Mouse (Mus musculus) stomach, embryonic 15.5 days (tissue): Measurements from ENCODE around the gene Slc25a19. TPM values are rescaled to one million over a fixed set of nuclear protein-coding genes. Genes with fewer than 3 reads are reported as not detected.

ENCODE experiments used
- ATAC-seq: fragments of 200-750 bp; cut with Nextera tagmentation; 2 replicates; pipeline ENCODE4 v1.8.0; 2017; ENCODE audit warnings: low read depth, moderate number of reproducible peaks, moderate TSS enrichment; ENCODE audit not compliant: insufficient read depth, low FRiP score
- H3K27ac ChIP-seq: fragments of 300-500 bp; sonication (generic); 2 replicates; pipeline ENCODE4 v1.5.1; 2015; ENCODE audit warnings: mild to moderate bottlenecking, inconsistent platforms
- H3K27me3 ChIP-seq: fragments of 300-500 bp; sonication (generic); replicated peaks from 2 replicates; pipeline ENCODE4 v1.6.1; 2015; ENCODE audit warnings: inconsistent platforms
- H3K36me3 ChIP-seq: fragments of 300-500 bp; sonication (generic); 2 replicates; pipeline ENCODE4 v1.6.1; 2015; ENCODE audit warnings: inconsistent platforms
- H3K4me1 ChIP-seq: fragments of 300-500 bp; sonication (generic); 2 replicates; pipeline ENCODE4 v1.6.1; 2015; ENCODE audit warnings: inconsistent platforms
- H3K4me2 ChIP-seq: fragments of 300-500 bp; sonication (generic); 2 replicates; pipeline ENCODE4 v1.6.1; 2015; ENCODE audit warnings: mild to moderate bottlenecking, inconsistent platforms
- H3K4me3 ChIP-seq: fragments of 300-500 bp; sonication (generic); replicated peaks from 2 replicates; pipeline ENCODE4 v1.5.1; 2015; ENCODE audit warnings: inconsistent platforms
- H3K9ac ChIP-seq: fragments of 300-500 bp; sonication (generic); 2 replicates; pipeline ENCODE4 v1.6.1; 2015; ENCODE audit warnings: inconsistent platforms
- H3K9me3 ChIP-seq: fragments of 300-500 bp; sonication (generic); 2 replicates; pipeline ENCODE4 v1.6.1; 2016; ENCODE audit warnings: inconsistent platforms
- WGBS: fragments of 180-500 bp; shearing (Covaris S2); methylation state at CpG from one replicate; pipeline ENCODE4 v1.1.7; 2015; 5-methylcytosine and 5-hydroxymethylcytosine counted together
- polyA plus RNA-seq: library from polyadenylated mRNA; unstranded; fragments of >200 nt; fragmentation: Nextera tagmentation; extraction: Ambion mirVana; gene quantifications from 2 replicates; pipeline ENCODE4 v1.2.1, GENCODE M21; 2015

Slc25a19 gene
- polyA plus RNA-seq, 1 experiment from 2014 or later, result 21.5 TPM

DNA sequence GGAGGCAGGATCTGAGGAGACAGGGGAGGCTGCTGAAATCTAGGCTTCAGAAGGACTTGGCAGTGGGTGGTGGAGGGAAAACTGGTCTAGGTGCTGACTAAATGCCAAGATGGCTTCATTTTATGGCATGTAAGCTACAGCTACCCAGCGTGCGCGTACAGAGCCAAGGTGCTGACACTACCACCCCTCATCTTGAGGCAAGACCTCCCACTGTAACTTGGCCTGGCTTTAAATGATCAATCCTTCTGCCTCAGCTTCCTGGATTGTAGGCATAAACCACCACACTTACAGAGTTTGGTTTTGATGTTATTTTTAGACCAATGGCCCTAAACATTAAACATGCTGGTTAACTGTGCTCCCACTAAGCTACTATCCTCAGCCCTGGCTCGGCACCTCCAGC, 11.4 kb upstream of the Slc25a19 start:
- no peak overlapping the region for H3K4me3 ChIP-seq
- ATAC-seq, result no peak
- H3K9ac ChIP-seq, result no peak overlapping the region
- no peak overlapping the region for H3K4me2 ChIP-seq
- H3K27ac ChIP-seq, result no peak overlapping the region; the same call in 1 of the 2 replicates
- 71% methylated on average over 4 of the region's 4 CpGs for WGBS
- H3K36me3 ChIP-seq, result no peaks in the 10 kb centered on the region
- no peaks in the 10 kb centered on the region for H3K4me1 ChIP-seq
- H3K27me3 ChIP-seq, result no peaks in the 10 kb centered on the region
- H3K9me3 ChIP-seq, result no peaks in the 10 kb centered on the region

DNA sequence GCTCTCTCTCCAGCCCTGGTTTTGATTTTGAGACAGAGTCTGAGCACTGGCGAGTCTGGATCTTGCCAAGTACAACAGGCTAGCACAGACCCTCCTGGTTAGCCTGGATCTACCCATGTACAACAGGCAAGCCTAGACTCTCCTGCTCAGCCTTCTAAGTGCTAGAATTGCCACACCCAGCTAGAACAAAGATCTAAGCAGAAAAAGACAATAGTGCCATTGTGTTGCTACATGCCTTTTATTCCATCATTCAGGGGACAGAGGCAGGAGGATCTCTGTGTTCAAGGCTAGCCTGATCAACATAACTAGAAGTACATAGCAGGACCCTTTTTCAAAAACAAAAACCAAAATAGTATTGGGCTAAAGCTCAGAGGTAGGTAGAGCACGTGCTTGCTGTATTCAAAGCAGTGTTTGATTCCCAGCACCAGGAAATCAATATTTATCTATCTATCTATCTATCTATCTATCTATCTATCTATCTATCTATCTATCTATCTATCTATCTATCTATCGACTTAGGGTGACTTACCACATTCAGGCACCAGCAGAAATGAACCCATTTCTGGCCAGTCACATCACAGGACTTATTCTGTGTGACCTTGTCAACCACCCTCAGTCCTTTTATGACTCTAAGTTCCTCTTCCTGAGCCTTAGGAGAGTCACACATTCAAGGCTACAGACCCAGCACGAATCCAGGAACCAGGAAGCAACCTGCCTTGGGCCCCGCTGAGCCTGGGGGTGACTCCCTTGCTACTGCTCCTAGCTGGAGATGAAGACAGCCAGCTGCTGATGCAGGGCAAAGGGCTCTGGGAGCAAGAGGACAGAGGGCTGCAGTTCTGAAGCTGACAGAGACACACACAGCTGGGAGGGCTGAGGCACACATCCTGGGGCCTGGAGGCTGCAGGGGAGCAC, 10.7 kb upstream of the Slc25a19 start:
- 62% methylated on average over 5 of the region's 5 CpGs for WGBS

DNA sequence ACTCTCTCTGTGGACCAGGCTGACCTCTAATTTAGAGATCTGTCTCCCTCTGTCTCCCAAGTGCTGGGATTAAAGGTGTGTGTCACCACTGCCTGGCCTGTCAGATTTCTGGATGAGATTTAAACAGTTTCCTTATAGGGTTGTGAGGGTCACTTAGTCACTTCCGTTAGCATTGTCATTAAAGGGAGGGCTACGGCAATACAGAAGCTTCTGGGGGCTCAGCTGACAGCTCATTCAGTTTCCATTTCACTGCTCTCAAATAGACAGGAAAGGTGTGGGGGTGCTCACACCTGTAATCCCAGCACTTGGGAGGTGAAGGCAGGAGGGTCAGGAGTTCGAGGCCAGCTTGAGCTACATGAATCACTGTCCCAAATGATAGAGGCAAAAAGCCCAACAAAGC, 8.9 kb upstream of the Slc25a19 start:
- Histone ChIP-seq H3K9ac (no peak overlapping the region), H3K27me3 (no peaks in the 10 kb centered on the region), H3K36me3 (no peaks in the 10 kb centered on the region), H3K27ac (no peak overlapping the region), H3K4me2 (no peak overlapping the region), H3K4me3 (no peak overlapping the region), H3K4me1 (0 out of 2 replicates have a peak, but pooled peaks cover 3% of the 10 kb centered on the region), H3K9me3 (no peaks in the 10 kb centered on the region)
- WGBS, result 70% methylated on average over 3 of the region's 3 CpGs
- no peak for ATAC-seq

More for the DNA sequence above, 10.7 kb upstream of the Slc25a19 start:
- no peaks in the 10 kb centered on the region for H3K36me3 ChIP-seq
- no peak overlapping the region for H3K4me3 ChIP-seq
- H3K9me3 ChIP-seq, result no peaks in the 10 kb centered on the region
- H3K9ac ChIP-seq, result no peak overlapping the region
- no peak overlapping the region for H3K4me2 ChIP-seq
- no peaks in the 10 kb centered on the region for H3K27me3 ChIP-seq
- no peak overlapping the region; the same call in 1 of the 2 replicates for H3K27ac ChIP-seq
- H3K4me1 ChIP-seq, result 0 out of 2 replicates have a peak, but pooled peaks cover 3% of the 10 kb centered on the region
- ATAC-seq, result no peak

DNA sequence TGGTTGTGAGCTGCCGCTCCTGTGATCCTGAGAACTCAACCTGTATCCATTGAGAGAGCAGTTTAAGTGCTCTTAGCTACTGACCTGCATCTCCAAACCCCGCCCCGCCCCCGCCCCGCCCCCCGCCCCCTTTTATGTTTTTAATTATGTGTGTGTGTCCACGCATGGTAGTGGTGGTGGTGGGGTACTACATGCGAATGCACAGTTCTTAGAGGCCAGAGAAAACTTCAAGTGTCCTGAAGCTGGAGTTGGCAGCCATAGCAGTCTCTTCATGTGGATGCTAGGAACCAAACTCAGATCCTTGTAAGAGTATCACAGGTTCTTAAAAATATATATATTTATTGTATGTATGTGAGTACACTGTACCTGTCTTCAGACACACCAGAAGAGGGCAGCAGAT, 7.4 kb upstream of the Slc25a19 start:
- no peak overlapping the region for H3K4me3 ChIP-seq
- H3K27ac ChIP-seq, result no peak overlapping the region
- peaks cover 3% of the 10 kb centered on the region; the same call in 1 of the 2 replicates for H3K4me1 ChIP-seq
- H3K9ac ChIP-seq, result no peak overlapping the region
- no peaks in the 10 kb centered on the region for H3K36me3 ChIP-seq
- no peaks in the 10 kb centered on the region for H3K27me3 ChIP-seq
- H3K4me2 ChIP-seq, result no peak overlapping the region
- ATAC-seq, result no peak
- 73% methylated on average over 8 of the region's 8 CpGs for WGBS
- no peaks in the 10 kb centered on the region for H3K9me3 ChIP-seq

DNA sequence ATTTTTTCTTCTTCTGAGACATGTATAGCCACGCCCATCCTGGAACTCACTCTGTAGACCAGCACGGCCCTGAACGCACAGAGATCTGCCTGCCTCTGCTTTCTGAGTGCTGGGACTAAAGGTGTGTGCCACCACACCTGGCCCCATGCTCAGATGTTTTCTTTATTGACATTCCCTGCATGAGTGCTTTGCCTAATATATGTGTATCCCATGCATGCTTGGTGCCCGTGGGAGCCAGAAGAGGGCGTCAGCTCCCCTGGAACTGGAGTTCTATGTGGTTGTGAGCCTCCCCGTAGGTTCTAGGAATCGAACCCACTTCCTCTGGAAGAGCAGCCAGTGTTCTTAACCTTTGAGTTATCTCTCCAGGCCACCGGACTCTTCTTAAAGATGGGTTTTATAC, 6.9 kb upstream of the Slc25a19 start:
- WGBS, result 84% methylated on average over 8 of the region's 8 CpGs
- Histone ChIP-seq H3K36me3 (no peaks in the 10 kb centered on the region), H3K27ac (no peak overlapping the region), H3K9me3 (no peaks in the 10 kb centered on the region), H3K4me1 (peaks cover 3% of the 10 kb centered on the region; the same call in 1 of the 2 replicates), H3K27me3 (no peaks in the 10 kb centered on the region), H3K9ac (no peak overlapping the region), H3K4me2 (no peak overlapping the region), H3K4me3 (no peak overlapping the region)
- ATAC-seq, result no peak

DNA sequence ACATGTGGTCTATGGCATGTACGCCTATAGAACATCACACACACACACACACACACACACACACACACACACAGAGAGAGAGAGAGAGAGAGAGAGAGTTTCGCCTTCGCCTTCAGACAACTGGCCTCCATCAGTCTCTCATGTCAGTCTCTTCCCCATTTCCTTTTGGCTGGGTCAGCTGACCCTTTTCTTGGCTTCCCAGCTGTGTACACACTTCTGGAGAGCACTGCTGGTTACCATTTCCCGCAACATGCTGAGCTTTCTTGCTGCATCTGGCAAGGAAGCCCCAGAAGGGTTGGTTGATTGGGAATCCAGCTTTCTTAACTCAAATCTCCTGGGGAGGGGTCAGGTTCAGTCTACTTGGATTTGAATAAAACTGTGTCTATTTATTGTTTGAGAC, 6.0 kb upstream of the Slc25a19 start:
- ATAC-seq, result no peak
- H3K4me1 ChIP-seq, result peaks cover 3% of the 10 kb centered on the region; the same call in 1 of the 2 replicates
- WGBS, result 51% methylated on average over 4 of the region's 4 CpGs
- H3K4me2 ChIP-seq, result no peak overlapping the region
- H3K4me3 ChIP-seq, result no peak overlapping the region
- H3K9me3 ChIP-seq, result no peaks in the 10 kb centered on the region
- no peak overlapping the region for H3K9ac ChIP-seq
- no peaks in the 10 kb centered on the region for H3K27me3 ChIP-seq
- no peaks in the 10 kb centered on the region for H3K36me3 ChIP-seq
- no peak overlapping the region for H3K27ac ChIP-seq

DNA sequence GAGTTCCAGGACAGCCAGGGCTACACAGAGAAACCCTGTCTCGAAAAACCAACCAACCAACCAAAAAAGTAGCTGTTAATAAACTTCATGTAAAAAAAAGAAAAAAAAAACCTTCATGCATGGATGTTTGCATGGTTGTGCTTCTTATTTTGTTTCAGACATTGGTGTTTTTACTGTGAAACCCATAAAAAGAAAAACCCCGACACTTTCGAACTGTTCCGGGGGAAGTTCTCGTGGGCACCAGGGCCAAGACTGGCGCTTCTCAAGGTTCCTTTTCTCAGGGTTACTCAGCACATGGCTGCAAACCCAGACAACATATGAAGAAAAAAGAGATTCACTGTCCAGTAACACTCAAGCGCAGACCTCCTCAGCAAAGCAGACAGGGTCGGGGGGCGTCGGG, 4.8 kb upstream of the Slc25a19 start:
- H3K9ac ChIP-seq, result no peak overlapping the region
- no peaks in the 10 kb centered on the region for H3K36me3 ChIP-seq
- H3K9me3 ChIP-seq, result no peaks in the 10 kb centered on the region
- 85% methylated on average over 10 of the region's 10 CpGs for WGBS
- no peak overlapping the region for H3K27ac ChIP-seq
- no peak overlapping the region for H3K4me2 ChIP-seq
- peaks cover 3% of the 10 kb centered on the region; the same call in 1 of the 2 replicates for H3K4me1 ChIP-seq
- ATAC-seq, result no peak
- H3K4me3 ChIP-seq, result no peak overlapping the region
- no peaks in the 10 kb centered on the region for H3K27me3 ChIP-seq

DNA sequence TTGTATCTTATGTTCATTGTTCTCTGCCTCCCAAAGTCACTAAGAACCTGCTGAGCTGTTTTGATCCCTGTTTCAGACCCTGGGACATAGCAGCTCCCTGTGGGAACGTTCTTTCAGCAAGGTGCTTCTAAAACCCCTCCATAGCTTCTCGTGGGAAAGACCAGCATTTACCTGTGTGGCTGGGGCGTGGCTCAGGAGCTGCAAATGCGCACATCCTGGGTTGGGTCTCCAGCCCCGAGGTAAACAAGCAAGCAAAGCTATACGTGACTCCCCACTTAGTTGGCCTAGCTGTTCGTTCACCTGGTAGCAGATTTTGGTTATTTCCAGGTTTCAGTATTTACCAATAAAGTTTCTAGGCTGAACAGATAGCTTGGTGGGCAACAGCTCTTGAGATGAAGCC, 4.2 kb upstream of the Slc25a19 start:
- no peak for ATAC-seq
- Histone ChIP-seq H3K4me2 (no peak overlapping the region), H3K36me3 (no peaks in the 10 kb centered on the region), H3K9ac (no peak overlapping the region), H3K27me3 (no peaks in the 10 kb centered on the region), H3K9me3 (no peaks in the 10 kb centered on the region), H3K4me1 (peaks cover 5% of the 10 kb centered on the region; the same call in 1 of the 2 replicates), H3K4me3 (no peak overlapping the region), H3K27ac (no peak overlapping the region)
- 70% methylated on average over 7 of the region's 7 CpGs for WGBS

DNA sequence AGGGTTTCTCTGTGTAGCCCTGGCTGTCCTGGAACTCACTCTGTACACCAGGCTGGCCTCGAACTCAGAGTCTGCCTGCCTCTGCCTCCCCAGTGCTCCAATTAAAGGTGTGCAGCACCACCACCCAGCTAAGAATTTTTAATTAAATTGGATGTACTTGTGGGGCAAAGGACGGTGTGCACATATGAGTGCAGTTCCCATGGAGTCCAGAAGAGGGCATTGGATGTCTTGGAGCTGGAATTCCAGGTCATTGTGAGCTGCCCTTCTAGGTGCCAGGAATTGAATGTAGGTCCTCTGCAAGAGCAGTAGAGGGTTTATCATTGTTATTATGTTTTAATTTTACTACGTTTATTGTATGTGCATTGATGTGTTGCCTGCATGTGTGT, 3.4 kb upstream of the Slc25a19 start:
- Histone ChIP-seq H3K27ac (peak overlapping the region; percentile 72), H3K9me3 (no peaks in the 10 kb centered on the region), H3K9ac (no peak overlapping the region), H3K36me3 (no peaks in the 10 kb centered on the region), H3K4me2 (0 out of 2 replicates have a peak overlapping the region, but pooled peaks have one; percentile 3), H3K27me3 (no peaks in the 10 kb centered on the region), H3K4me1 (peaks cover 5% of the 10 kb centered on the region; the same call in 1 of the 2 replicates), H3K4me3 (no peak overlapping the region)
- ATAC-seq, result no peak
- 25% methylated on average over 3 of the region's 3 CpGs for WGBS

DNA sequence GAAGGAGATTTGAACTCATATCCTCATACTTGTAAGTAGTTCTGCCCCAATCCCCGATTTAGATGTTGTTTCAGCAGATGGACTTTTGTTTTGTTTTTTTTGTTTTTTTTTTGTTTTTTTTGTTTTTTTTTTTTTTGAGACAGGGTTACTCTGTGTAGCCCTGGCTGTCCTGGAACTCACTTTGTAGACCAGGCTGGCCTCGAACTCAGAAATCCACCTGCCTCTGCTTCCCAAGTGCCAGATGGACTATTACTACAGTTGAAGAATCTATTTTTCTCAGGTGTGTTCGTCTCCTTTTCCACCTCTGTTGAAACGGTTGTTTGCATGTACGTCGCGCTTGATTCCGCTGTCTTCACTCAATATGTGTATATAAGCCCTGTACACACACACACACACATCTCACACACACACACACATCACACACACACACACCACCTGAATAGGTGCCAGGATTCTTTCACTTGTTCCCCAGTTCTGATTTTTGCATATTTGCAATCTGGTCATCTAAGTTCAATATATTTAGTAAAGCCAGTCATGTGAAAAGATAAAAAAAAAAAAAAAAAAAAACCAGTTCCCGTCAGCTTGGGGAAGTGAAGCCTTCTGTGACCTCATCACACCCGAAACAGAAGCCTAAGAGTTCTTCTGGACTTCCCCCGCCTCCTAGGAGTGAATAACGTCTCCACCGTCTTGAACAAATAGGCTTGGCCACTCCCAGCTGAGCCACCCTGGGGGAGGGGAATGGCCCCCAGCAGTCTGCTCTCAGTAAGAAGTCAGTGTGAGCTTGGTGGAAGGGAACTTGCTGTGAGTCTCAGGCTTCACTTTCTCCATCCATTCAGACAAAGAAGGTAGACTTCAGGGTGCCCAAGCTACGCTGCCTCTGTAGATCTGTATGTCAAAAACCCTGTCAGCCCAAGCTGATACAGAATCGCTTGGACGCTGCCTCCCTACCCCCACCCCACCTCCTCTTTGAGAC, 2.7 kb upstream of the Slc25a19 start:
- Histone ChIP-seq H3K36me3 (no peaks in the 10 kb centered on the region), H3K4me1 (peaks cover 5% of the 10 kb centered on the region; the same call in 1 of the 2 replicates), H3K27ac (peak overlapping the region; percentile 72), H3K4me2 (0 out of 2 replicates have a peak overlapping the region, but pooled peaks have one; percentile 3), H3K27me3 (no peaks in the 10 kb centered on the region), H3K4me3 (0 out of 2 replicates have a peak overlapping the region, but pooled peaks have one; percentile 10), H3K9ac (no peak overlapping the region), H3K9me3 (no peaks in the 10 kb centered on the region)
- no peak for ATAC-seq
- WGBS, result 37% methylated on average over 16 of the region's 16 CpGs

DNA sequence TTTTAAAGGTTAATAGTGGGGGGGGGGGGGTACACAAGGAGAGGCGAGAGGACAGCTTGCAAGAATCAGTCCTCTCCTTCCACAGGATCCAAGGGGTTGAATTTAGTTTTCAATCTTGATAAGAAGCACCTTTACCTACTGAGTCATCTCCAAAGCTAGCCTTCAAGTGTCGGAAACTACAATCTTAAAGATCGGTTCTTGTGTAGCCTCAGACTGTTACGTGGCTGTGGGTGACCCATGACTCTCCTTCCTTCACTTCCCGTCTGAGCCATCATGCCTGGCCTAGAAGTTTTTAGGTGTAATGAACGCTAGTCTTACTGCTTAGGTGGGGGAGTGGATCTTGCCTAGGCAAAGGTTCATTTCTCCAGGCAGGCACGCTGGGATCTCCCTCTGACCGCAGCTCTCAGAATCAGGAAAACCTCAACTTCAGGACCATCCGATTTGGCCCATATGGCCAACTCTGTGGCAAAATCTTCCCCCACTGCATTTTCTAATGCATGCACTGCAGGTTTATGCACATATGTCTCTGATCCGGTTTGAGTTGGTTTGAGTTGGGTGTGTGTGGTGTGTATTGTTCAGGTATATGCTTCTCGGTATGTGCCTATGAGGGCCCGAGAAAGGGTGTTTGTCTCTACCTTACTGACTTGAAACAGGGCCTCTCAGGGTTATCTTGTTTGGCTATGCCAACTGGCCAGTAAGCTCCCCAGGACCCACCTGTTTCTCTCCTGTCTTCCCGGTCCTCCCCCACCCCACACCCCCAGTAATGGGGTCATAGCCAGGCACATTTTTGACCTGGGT, 1.8 kb upstream of the Slc25a19 start:
- no peak for ATAC-seq
- H3K9me3 ChIP-seq, result no peaks in the 10 kb centered on the region
- peaks cover 5% of the 10 kb centered on the region; the same call in 1 of the 2 replicates for H3K4me1 ChIP-seq
- H3K27ac ChIP-seq, result peak overlapping the region; percentile 17; the same call in 1 of the 2 replicates
- H3K4me2 ChIP-seq, result no peak overlapping the region
- no peak overlapping the region for H3K9ac ChIP-seq
- no peaks in the 10 kb centered on the region for H3K36me3 ChIP-seq
- WGBS, result 83% methylated on average over 13 of the region's 13 CpGs
- H3K4me3 ChIP-seq, result no peak overlapping the region
- no peaks in the 10 kb centered on the region for H3K27me3 ChIP-seq
